Mouse (Mus musculus): ENCODE measurements around the gene Mylk.

DNA sequence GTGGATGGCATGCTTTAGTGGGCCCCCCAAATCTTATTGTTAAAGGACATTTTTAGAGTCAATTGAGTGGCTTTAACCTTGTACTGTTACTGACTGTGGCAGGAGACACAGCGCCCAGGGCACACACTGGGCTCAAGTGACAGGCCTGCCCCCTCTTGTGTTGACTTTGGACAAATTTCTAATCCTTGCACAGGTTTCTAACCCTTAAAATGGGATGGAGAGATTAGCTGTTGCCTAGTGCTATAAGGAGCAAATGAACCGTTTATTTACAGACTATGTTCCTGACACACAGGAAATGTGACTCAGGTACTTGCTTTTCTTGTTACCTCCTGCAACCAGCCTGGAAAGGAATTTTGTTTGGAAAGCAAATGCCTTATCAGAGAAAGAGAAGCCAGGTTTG is 67.2 kb downstream of the Mylk start:
- TF ChIP-seq POLR2A (IDR thresholded peaks at IDR 0.05; ENCODE audit: extremely low read depth, insufficient read depth, low read length) (no peak), CTCF (IDR thresholded peaks at IDR 0.05; ENCODE audit: extremely low read depth, insufficient read depth, low read length) (no peak)

All from cortical plate, adult 2 months (tissue).